Mouse (Mus musculus): Measurements from ENCODE around the gene Ascc1. TPM values are rescaled to one million over a fixed set of nuclear protein-coding genes. Genes with fewer than 3 reads are reported as not detected.
A peak's percentile ranks its signal among the peaks of the same experiment; 100 is the strongest.
"Not testable (repeated sequence)": the region's sequence is repeated elsewhere in the genome, so short reads cannot be mapped to it uniquely, and the experiment has no call there.

The Ascc1 gene
- polyA plus RNA-seq, 1 experiment, result 36.2 TPM

- DNase-seq (ENCODE audit: low spot score), result no peak
Observed at GRCm38 (mm10) chr10:60115345-60116185, 113.0 kb downstream of the Ascc1 start.

- DNase-seq (ENCODE audit: low spot score), result no peak
Observed at GRCm38 (mm10) chr10:60116997-60117396, 114.4 kb downstream of the Ascc1 start.

- no peak for DNase-seq (ENCODE audit: low spot score)
Observed at GRCm38 (mm10) chr10:60118464-60118863, 115.9 kb downstream of the Ascc1 start.

- no peak for DNase-seq (ENCODE audit: low spot score)
Observed at GRCm38 (mm10) chr10:60120630-60121029, 118.0 kb downstream of the Ascc1 start.

GRCm38 (mm10) chr10:60124078-60124477 lies 121.5 kb downstream of the Ascc1 start:
- DNase-seq (ENCODE audit: low spot score), result no peak

- DNase-seq (ENCODE audit: low spot score), result no peak
Observed at GRCm38 (mm10) chr10:60125529-60126327, 123.1 kb downstream of the Ascc1 start.

GRCm38 (mm10) chr10:60128287-60128686 lies 125.7 kb downstream of the Ascc1 start:
- DNase-seq (ENCODE audit: low spot score), result no peak

GRCm38 (mm10) chr10:60130504-60130903 lies 127.9 kb downstream of the Ascc1 start:
- DNase-seq (ENCODE audit: low spot score), result no peak

GRCm38 (mm10) chr10:60133501-60133900 lies 130.9 kb downstream of the Ascc1 start:
- DNase-seq (ENCODE audit: low spot score), result no peak

- DNase-seq (ENCODE audit: low spot score), result no peak
Observed at GRCm38 (mm10) chr10:60134201-60134600, 131.6 kb downstream of the Ascc1 start.

- not testable (repeated sequence) for DNase-seq (ENCODE audit: low spot score)
Observed at GRCm38 (mm10) chr10:60136010-60136409, 133.4 kb downstream of the Ascc1 start.

- no peak for DNase-seq (ENCODE audit: low spot score)
Observed at GRCm38 (mm10) chr10:60136935-60137334, 134.3 kb downstream of the Ascc1 start.

- no peak for DNase-seq (ENCODE audit: low spot score)
Observed at GRCm38 (mm10) chr10:60138680-60139079, 136.1 kb downstream of the Ascc1 start.

GRCm38 (mm10) chr10:60140751-60141150 lies 138.1 kb downstream of the Ascc1 start:
- no peak for DNase-seq (ENCODE audit: low spot score)

GRCm38 (mm10) chr10:60141656-60142160 lies 139.1 kb downstream of the Ascc1 start:
- DNase-seq (ENCODE audit: low spot score), result no peak

GRCm38 (mm10) chr10:60147510-60148047 lies 145.0 kb downstream of the Ascc1 start:
- DNase-seq (ENCODE audit: low spot score), result not testable (repeated sequence)

GRCm38 (mm10) chr10:60148087-60148486 lies 145.5 kb downstream of the Ascc1 start:
- peak; percentile 73 for DNase-seq (ENCODE audit: low spot score)

Other genes with a start within 250 kb of the Ascc1 start
- 34.9 and 44.7 TPM in 2 replicates for gene Dnajb12, start 123.2 kb upstream of the Ascc1 start, polyA plus RNA-seq (2012; rRNA removed)
- 20.6 and 30.7 TPM in 2 replicates for gene Ddit4, start 51.0 kb upstream of the Ascc1 start, polyA plus RNA-seq (2012; rRNA removed)
- gene Anapc16, start 330 bp downstream of the Ascc1 start, polyA plus RNA-seq (2012; rRNA removed), result 91.8 and 93.0 TPM in 2 replicates
- 14.4 and 20.9 TPM in 2 replicates for gene Spock2, start 103.4 kb downstream of the Ascc1 start, polyA plus RNA-seq (2012; rRNA removed)
- gene Chst3, start 216.5 kb downstream of the Ascc1 start, polyA plus RNA-seq (2012; rRNA removed), result 0.58 and 0.77 TPM in 2 replicates